ENCODE assay signal across 8 mouse cellular contexts in genomic region chr8:105604804-105605381, GRCm38 (mm10). TPM values are rescaled to one million over a fixed set of nuclear protein-coding genes. Genes with fewer than 3 reads are reported as not detected.
DNase-seq lines count a peak whose midpoint lies in the region; ATAC-seq and TF ChIP-seq lines count a peak whose summit lies in the region.

Gene Ripor1, plus strand, starts transcription at chr8:105605255.

- peak within 1 kb of the TSS; percentile 72 for H3K9ac ChIP-seq in embryonic facial prominence, embryonic 15.5 days
- H3K9ac ChIP-seq in liver, embryonic 11.5 days (ENCODE audit: low read depth, low read length) = peak within 1 kb of the TSS; percentile 74
- peak within 1 kb of the TSS; percentile 52 for H3K9ac ChIP-seq in stomach, embryonic 15.5 days

- WGBS in embryonic facial prominence, embryonic 15.5 days = under 1% methylated on average over 32 of the region's 42 CpGs
- WGBS in liver, embryonic 11.5 days = under 1% methylated on average over 38 of the region's 42 CpGs
- WGBS in stomach, embryonic 15.5 days = under 1% methylated on average over 41 of the region's 42 CpGs

- H3K4me2 ChIP-seq in embryonic facial prominence, embryonic 15.5 days (replicated peaks) = peak within 1 kb of the TSS; percentile 93
- H3K4me2 ChIP-seq in liver, embryonic 11.5 days = peak within 1 kb of the TSS; percentile 97
- peak within 1 kb of the TSS; percentile 98 for H3K4me2 ChIP-seq in myocyte (ENCODE audit: low read depth)
- peak within 1 kb of the TSS; percentile 94 for H3K4me2 ChIP-seq in stomach, embryonic 15.5 days

- DNase-seq in CD4-positive helper T cell, adult 2 months (ENCODE audit: low read depth, low spot score) = peak; percentile 86
- DNase-seq in adrenal gland, postnatal 4 days (ENCODE audit: low spot score in 2 of 2) = peak; percentile 61 to 70
- peak; percentile 77 to 78 for DNase-seq in heart, adult 9 months (ENCODE audit: low spot score in 2 of 2)
- DNase-seq in kidney, adult 9 months = peak; percentile 76
- DNase-seq in liver, embryonic 11.5 days (ENCODE audit: low spot score) = peak; percentile 86

- H3K4me3 ChIP-seq in embryonic facial prominence, embryonic 15.5 days (replicated peaks) = peak within 1 kb of the TSS; percentile 82
- H3K4me3 ChIP-seq in liver, embryonic 11.5 days (ENCODE audit: low read depth, low read length) = peak within 1 kb of the TSS; percentile 63
- peak within 1 kb of the TSS; percentile 84 for H3K4me3 ChIP-seq in myocyte
- peak within 1 kb of the TSS; percentile 67 for H3K4me3 ChIP-seq in stomach, embryonic 15.5 days (replicated peaks)

- H3K27ac ChIP-seq in embryonic facial prominence, embryonic 15.5 days (replicated peaks) = peak within 1 kb of the TSS; percentile 89
- peak within 1 kb of the TSS; percentile 69 for H3K27ac ChIP-seq in liver, embryonic 11.5 days (ENCODE audit: low read depth, low read length)
- peak within 1 kb of the TSS; percentile 87 for H3K27ac ChIP-seq in stomach, embryonic 15.5 days

- H3K9me3 ChIP-seq in embryonic facial prominence, embryonic 15.5 days (replicated peaks) = no peaks in the 10 kb centered on the region
- no peaks in the 10 kb centered on the region for H3K9me3 ChIP-seq in liver, embryonic 11.5 days (ENCODE audit: control insufficient read depth, low read length)
- H3K9me3 ChIP-seq in stomach, embryonic 15.5 days = no peaks in the 10 kb centered on the region

- no peaks in the 10 kb centered on the region for H3K36me3 ChIP-seq in embryonic facial prominence, embryonic 15.5 days
- no peaks in the 10 kb centered on the region for H3K36me3 ChIP-seq in liver, embryonic 11.5 days (ENCODE audit: control insufficient read depth, insufficient read depth, low read length)
- H3K36me3 ChIP-seq in myocyte (ENCODE audit: control insufficient read depth, insufficient read depth) = no peaks in the 10 kb centered on the region
- 0 out of 2 replicates have a peak, but pooled peaks cover 2% of the 10 kb centered on the region for H3K36me3 ChIP-seq in stomach, embryonic 15.5 days

- H3ac ChIP-seq in myocyte (ENCODE audit: control insufficient read depth, insufficient read length) = peak within 1 kb of the TSS; percentile 71

- TF ChIP-seq POLR2A in myocyte (IDR thresholded peaks at IDR 0.05; ENCODE audit: insufficient read length, low read depth) = peak; percentile 97

- H3K4me1 ChIP-seq in embryonic facial prominence, embryonic 15.5 days = peaks cover 22% of the 10 kb centered on the region
- peaks cover 33% of the 10 kb centered on the region for H3K4me1 ChIP-seq in liver, embryonic 11.5 days (replicated peaks; ENCODE audit: control insufficient read depth, insufficient read depth, low read length)
- H3K4me1 ChIP-seq in stomach, embryonic 15.5 days = peaks cover 15% of the 10 kb centered on the region

- ATAC-seq in embryonic facial prominence, embryonic 15.5 days (ENCODE audit: insufficient number of reproducible peaks, low FRiP score, low TSS enrichment, low read depth) = peak; percentile 89
- ATAC-seq in liver, embryonic 11.5 days (replicated peaks; ENCODE audit: low FRiP score) = peak; percentile 76
- peak; percentile 80 for ATAC-seq in stomach, embryonic 15.5 days (ENCODE audit: insufficient read depth, low FRiP score, low read depth)

- H3K79me2 ChIP-seq in myocyte (ENCODE audit: control insufficient read depth, insufficient read depth) = peaks cover 33% of the 10 kb centered on the region

- no peaks in the 10 kb centered on the region for H3K27me3 ChIP-seq in embryonic facial prominence, embryonic 15.5 days
- H3K27me3 ChIP-seq in liver, embryonic 11.5 days (replicated peaks; ENCODE audit: control insufficient read depth, insufficient read depth, low read length) = no peaks in the 10 kb centered on the region
- H3K27me3 ChIP-seq in myocyte (ENCODE audit: control insufficient read depth, insufficient read depth, insufficient read length) = no peaks in the 10 kb centered on the region
- no peaks in the 10 kb centered on the region for H3K27me3 ChIP-seq in stomach, embryonic 15.5 days (replicated peaks)

TF ChIP-seq in myocyte, 11 proteins besides CTCF, POLR2A, EP300 and RAD21:
- TF ChIP-seq MYOD1 (IDR thresholded peaks at IDR 0.05; ENCODE audit: control insufficient read depth in 1 of 3, insufficient read length in 2 of 3, low read depth in 2 of 3) (peak in 2 of 3 experiments; percentile 79 to 93), USF1 (IDR thresholded peaks at IDR 0.05; ENCODE audit: low read depth) (no peak), TCF3 (IDR thresholded peaks at IDR 0.05; ENCODE audit: insufficient read length, low read depth) (peak; percentile 62), POLR2AphosphoS2 (IDR thresholded peaks at IDR 0.05; ENCODE audit: insufficient read length, low read depth) (peak; percentile 99), MYOG (IDR thresholded peaks at IDR 0.05; ENCODE audit: control insufficient read depth in 1 of 3, insufficient read depth in 1 of 3, insufficient read length in 2 of 3, low read depth in 2 of 3) (peak in 2 of 3 experiments; percentile 72 to 79)

RNA-seq across cellular contexts. Expression of gene Ripor1, which starts in this region (rescaled TPM):
- 10 to 100 TPM; 35.4 to 43.0 TPM for total RNA-seq in adrenal gland, postnatal 4 days (2021)
- 21.6 and 24.9 TPM in 2 replicates for polyA plus RNA-seq in embryonic facial prominence, embryonic 15.5 days (2015; fragmentation: Nextera tagmentation; extraction: Ambion mirVana)
- polyA plus RNA-seq in liver, embryonic 11.5 days (2014; fragmentation: Nextera tagmentation; extraction: Ambion mirVana) = 31.4 and 33.0 TPM in 2 replicates
- 47.6 TPM for polyA plus RNA-seq in myocyte (2012; fragmentation: generic; extraction: Trizol)
- 21.0 and 23.4 TPM in 2 replicates for polyA plus RNA-seq in stomach, embryonic 15.5 days (2015; fragmentation: Nextera tagmentation; extraction: Ambion mirVana)

Comparison
In these comparisons a context has a peak if more than half of its experiments do, and no peak if none do; other contexts are left out.
1. Peak in every context shown above with its lines: DNase-seq, ATAC-seq, H3K4me3 ChIP-seq and H3K27ac ChIP-seq.